Mouse (Mus musculus) limb, embryonic 11.5 days (tissue): Measurements from ENCODE around the gene Clrn3. TPM values are rescaled to one million over a fixed set of nuclear protein-coding genes. Genes with fewer than 3 reads are reported as not detected.

ENCODE experiments used
- ATAC-seq: fragments of 200-750 bp; cut with Nextera tagmentation; 2 replicates; pipeline ENCODE4 v1.8.0; 2017; ENCODE audit warnings: low read depth; ENCODE audit not compliant: insufficient number of reproducible peaks, low FRiP score, low TSS enrichment
- DNase-seq: peaks from one replicate; pipeline ENCODE4 v3.0.0-alpha.2; 2015; ENCODE audit warnings: low spot score
- H3K27ac ChIP-seq: fragments of 300-500 bp; sonication (generic); replicated peaks from 2 replicates; pipeline ENCODE4 v1.5.1; 2014; ENCODE audit warnings: low read depth, mild to moderate bottlenecking, low read length
- H3K27me3 ChIP-seq: fragments of 300-500 bp; sonication (generic); 2 replicates; pipeline ENCODE4 v1.6.1; 2014; ENCODE audit warnings: mild to moderate bottlenecking, low read length, mixed read lengths; ENCODE audit not compliant: control insufficient read depth, insufficient read depth
- H3K36me3 ChIP-seq: fragments of 300-500 bp; sonication (generic); 2 replicates; pipeline ENCODE4 v1.6.1; 2014; ENCODE audit warnings: mild to moderate bottlenecking, low read length, moderate library complexity, mixed read lengths; ENCODE audit not compliant: control insufficient read depth, insufficient read depth
- H3K4me1 ChIP-seq: fragments of 300-500 bp; sonication (generic); 2 replicates; pipeline ENCODE4 v1.6.1; 2014; ENCODE audit warnings: low read length, mixed read lengths; ENCODE audit not compliant: control insufficient read depth, insufficient read depth
- H3K4me2 ChIP-seq: fragments of 300-500 bp; sonication (generic); 2 replicates; pipeline ENCODE4 v1.6.1; 2014; ENCODE audit warnings: low read depth, mild to moderate bottlenecking, moderate library complexity; ENCODE audit not compliant: severe bottlenecking
- H3K4me3 ChIP-seq: fragments of 300-500 bp; sonication (generic); 2 replicates; pipeline ENCODE4 v1.5.1; 2014; ENCODE audit warnings: low read depth, low read length
- H3K9ac ChIP-seq: fragments of 300-500 bp; sonication (generic); 2 replicates; pipeline ENCODE4 v1.6.1; 2014; ENCODE audit warnings: mild to moderate bottlenecking, low read length
- H3K9me3 ChIP-seq: fragments of 300-500 bp; sonication (generic); 2 replicates; pipeline ENCODE4 v1.6.1; 2016; ENCODE audit warnings: low read length; ENCODE audit not compliant: control insufficient read depth
- WGBS: fragments of 180-500 bp; shearing (Covaris S2); extraction: QIAGEN DNeasy Blood & Tissue Kit; methylation state at CpG from one replicate; pipeline ENCODE4 v1.1.7; 2014; 5-methylcytosine and 5-hydroxymethylcytosine counted together
- polyA plus RNA-seq: library from polyadenylated mRNA; unstranded; fragments of >200 nt; fragmentation: Nextera tagmentation; extraction: Ambion mirVana; gene quantifications from 2 replicates; pipeline ENCODE4 v1.2.1, GENCODE M21; 2014

The Clrn3 gene
- polyA plus RNA-seq, 1 experiment from 2014 or later, result not detected

DNA sequence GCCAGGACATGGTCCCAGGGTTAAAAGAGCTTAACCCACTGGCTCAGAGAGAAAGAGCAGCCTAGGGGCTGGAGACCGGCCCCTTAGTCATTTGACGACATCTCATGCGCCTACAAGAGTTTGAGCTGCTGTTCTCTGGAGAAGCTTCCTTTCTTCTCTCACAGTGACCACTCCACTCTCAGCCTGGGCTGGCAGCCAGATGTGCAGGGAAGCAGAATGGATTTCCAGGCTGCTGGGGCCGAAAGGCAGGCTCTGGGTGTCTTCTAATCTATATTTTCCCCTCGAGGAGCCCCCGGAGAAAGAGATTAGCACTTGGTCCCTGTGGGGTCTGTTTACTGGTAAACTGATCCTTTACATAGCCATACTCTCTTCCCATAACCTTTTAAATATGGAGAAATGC is 44.7 kb downstream of the Clrn3 start:
- Histone ChIP-seq H3K27me3 (no peaks in the 10 kb centered on the region), H3K36me3 (no peaks in the 10 kb centered on the region), H3K9me3 (no peaks in the 10 kb centered on the region), H3K4me2 (no peak overlapping the region), H3K9ac (no peak overlapping the region), H3K27ac (no peak overlapping the region), H3K4me3 (no peak overlapping the region), H3K4me1 (peaks cover 7% of the 10 kb centered on the region; the same call in 1 of the 2 replicates)
- 43% methylated on average over 6 of the region's 6 CpGs for WGBS
- no peak for DNase-seq
- no peak for ATAC-seq

DNA sequence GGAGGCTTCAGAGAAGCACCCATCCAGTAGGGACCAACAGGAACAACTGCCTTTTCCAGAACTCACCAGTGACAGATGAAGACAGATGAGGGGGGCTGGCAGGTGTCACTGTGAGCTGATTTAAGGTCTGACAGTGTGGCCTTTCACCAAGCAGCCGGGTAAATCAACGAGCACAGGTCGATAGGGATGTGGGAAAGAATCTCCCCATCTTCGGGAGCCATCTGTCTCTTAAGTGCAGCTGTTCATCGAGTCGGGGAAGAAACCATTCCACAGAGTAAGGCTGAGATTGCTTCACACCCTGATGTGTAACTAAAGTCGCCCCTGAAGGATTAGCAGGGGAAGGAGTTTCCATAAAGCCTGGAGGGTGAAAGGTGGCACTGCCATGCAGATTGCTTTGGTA is 47.3 kb downstream of the Clrn3 start:
- Histone ChIP-seq H3K4me1 (peaks cover 10% of the 10 kb centered on the region; the same call in 1 of the 2 replicates), H3K27ac (no peak overlapping the region), H3K36me3 (no peaks in the 10 kb centered on the region), H3K4me3 (no peak overlapping the region), H3K27me3 (no peaks in the 10 kb centered on the region), H3K4me2 (no peak overlapping the region), H3K9me3 (no peaks in the 10 kb centered on the region), H3K9ac (no peak overlapping the region)
- no peak for DNase-seq
- ATAC-seq, result no peak
- 19% methylated on average over 7 of the region's 7 CpGs for WGBS

DNA sequence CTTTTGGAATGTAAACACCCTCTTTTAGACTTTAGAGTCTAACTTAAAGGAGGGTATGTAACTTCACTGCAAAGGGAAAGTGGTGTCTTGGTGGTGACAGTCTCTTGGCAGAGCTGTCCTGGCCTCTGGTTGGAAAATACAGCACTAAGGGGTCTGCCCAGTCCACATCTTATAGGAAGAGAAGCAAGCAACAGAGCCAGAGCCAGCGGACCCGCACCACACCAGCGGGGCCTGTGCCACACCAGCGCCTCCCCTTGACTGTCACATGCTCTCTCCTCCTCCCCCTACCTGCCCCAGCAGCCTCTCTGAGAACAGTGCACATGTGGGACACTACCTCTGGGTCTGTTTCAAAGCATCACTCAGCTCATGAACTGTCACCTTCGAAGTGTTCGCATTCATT is 48.5 kb downstream of the Clrn3 start:
- Histone ChIP-seq H3K9ac (no peak overlapping the region), H3K27ac (no peak overlapping the region), H3K9me3 (no peaks in the 10 kb centered on the region), H3K36me3 (no peaks in the 10 kb centered on the region), H3K4me2 (no peak overlapping the region), H3K4me3 (no peak overlapping the region), H3K27me3 (no peaks in the 10 kb centered on the region), H3K4me1 (peaks cover 2% of the 10 kb centered on the region; the same call in 1 of the 2 replicates)
- ATAC-seq (no peak; the same call in 1 of the 2 replicates), DNase-seq (no peak)
- 80% methylated on average over 6 of the region's 6 CpGs for WGBS

DNA sequence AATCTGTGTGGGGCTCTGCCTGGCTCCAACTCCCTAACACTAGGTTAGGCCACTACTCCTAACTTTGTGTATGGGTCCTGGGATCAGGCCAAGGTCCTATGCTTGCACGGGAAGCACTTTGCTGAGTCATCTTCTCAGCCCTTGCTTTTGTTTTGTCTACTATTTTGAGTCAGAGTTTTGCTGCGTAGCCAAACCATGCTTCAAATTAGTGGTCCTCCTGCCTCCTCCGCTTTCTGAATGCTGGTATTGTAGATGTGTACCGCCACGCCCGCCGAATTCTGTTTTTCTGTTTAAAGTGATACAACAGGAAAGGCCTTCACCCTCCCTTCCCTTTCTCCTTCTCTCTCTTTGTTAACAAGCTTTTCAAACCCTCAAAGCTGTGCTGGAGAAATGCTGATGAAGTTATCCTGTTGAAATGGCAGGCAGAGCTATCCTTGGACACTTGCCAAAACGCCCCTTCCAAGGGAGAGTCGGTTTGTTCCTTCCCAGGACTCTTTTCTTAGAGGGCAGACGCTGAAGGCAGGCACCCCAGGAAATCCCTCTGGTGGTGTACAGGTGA is 49.1 kb downstream of the Clrn3 start:
- H3K4me2 ChIP-seq, result no peak overlapping the region
- DNase-seq (no peak), ATAC-seq (no peak)
- no peaks in the 10 kb centered on the region for H3K27me3 ChIP-seq
- H3K27ac ChIP-seq, result no peak overlapping the region
- WGBS, result 77% methylated on average over 10 of the region's 10 CpGs
- H3K4me3 ChIP-seq, result no peak overlapping the region
- H3K9me3 ChIP-seq, result no peaks in the 10 kb centered on the region
- peaks cover 2% of the 10 kb centered on the region; the same call in 1 of the 2 replicates for H3K4me1 ChIP-seq
- no peaks in the 10 kb centered on the region for H3K36me3 ChIP-seq
- H3K9ac ChIP-seq, result no peak overlapping the region

DNA sequence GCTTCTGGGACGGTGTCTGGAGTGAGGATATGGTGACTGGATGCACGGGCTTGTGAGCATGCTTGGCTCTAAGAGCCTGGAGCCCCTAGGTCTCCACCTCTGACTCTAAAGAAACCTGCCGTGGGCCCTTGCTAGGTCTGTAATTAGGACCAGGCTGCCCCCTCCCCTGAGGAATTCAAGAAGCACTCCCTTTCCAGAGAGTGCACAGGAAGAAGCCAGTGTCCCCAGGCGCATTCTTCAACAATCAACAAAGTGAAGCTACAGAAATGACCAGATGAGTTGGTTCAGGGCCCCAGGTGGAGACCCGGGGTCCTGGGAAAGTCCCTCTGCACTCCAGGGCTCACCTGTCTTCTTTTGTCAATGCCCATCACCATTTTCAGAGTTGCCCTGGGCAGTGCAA is 51.2 kb downstream of the Clrn3 start:
- no peak for ATAC-seq
- 38% methylated on average over 5 of the region's 5 CpGs for WGBS

DNA sequence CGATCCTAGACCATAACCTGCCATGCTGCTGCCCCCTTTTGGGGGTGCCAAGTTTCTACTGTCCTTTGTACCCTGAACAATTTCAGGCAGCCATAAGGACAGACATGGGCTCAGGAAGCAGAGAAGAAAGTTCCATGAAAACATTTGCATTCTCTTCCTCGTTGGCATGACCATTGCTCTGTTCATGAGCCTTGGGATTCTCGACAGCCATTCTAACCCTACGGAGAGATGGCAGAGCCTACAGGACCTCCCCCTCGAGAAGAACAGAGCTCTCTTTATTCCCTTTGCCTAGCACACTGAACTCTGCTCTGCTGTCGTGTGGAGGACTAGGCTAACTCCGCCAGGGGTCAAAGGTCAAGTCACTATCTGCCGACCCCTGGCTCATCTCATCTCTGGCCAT is 52.5 kb downstream of the Clrn3 start:
- no peak overlapping the region for H3K4me3 ChIP-seq
- ATAC-seq, result no peak
- H3K36me3 ChIP-seq, result no peaks in the 10 kb centered on the region
- H3K4me2 ChIP-seq, result no peak overlapping the region
- H3K9ac ChIP-seq, result no peak overlapping the region
- H3K27ac ChIP-seq, result no peak overlapping the region
- no peaks in the 10 kb centered on the region for H3K27me3 ChIP-seq
- no peaks in the 10 kb centered on the region for H3K9me3 ChIP-seq
- DNase-seq, result no peak
- peaks cover 2% of the 10 kb centered on the region; the same call in 1 of the 2 replicates for H3K4me1 ChIP-seq
- 61% methylated on average over 8 of the region's 8 CpGs for WGBS

More for the DNA sequence above, 51.2 kb downstream of the Clrn3 start:
- Histone ChIP-seq H3K36me3 (no peaks in the 10 kb centered on the region), H3K4me2 (no peak overlapping the region), H3K4me3 (no peak overlapping the region), H3K9me3 (no peaks in the 10 kb centered on the region), H3K27me3 (no peaks in the 10 kb centered on the region), H3K27ac (no peak overlapping the region), H3K9ac (no peak overlapping the region), H3K4me1 (peaks cover 2% of the 10 kb centered on the region; the same call in 1 of the 2 replicates)
- no peak for DNase-seq

DNA sequence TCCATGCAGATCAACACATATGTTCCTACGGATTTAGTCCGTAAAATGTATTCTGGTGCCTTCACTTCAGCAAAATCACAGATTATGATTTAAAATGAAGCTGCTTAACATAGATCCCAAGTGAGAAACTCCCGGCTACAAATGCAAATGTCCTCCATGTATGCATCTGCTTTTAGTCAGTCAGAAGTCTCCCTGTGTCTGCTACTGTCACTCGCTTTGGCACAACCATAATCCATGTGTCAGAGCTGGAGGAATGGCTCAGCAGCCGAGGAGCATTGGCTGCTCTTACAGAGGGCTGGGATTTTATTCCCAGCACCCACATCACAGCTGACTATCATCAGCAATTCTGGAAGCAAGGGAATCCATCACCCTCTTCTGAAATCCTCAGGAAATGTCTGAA is 58.1 kb downstream of the Clrn3 start:
- no peaks in the 10 kb centered on the region for H3K27me3 ChIP-seq
- H3K4me2 ChIP-seq, result no peak overlapping the region
- H3K27ac ChIP-seq, result no peak overlapping the region
- no peaks in the 10 kb centered on the region for H3K36me3 ChIP-seq
- DNase-seq (no peak), ATAC-seq (no peak)
- H3K4me3 ChIP-seq, result no peak overlapping the region
- no peak overlapping the region for H3K9ac ChIP-seq
- WGBS, result 85% methylated on average over 5 of the region's 5 CpGs
- H3K4me1 ChIP-seq, result no peaks in the 10 kb centered on the region
- no peaks in the 10 kb centered on the region for H3K9me3 ChIP-seq

DNA sequence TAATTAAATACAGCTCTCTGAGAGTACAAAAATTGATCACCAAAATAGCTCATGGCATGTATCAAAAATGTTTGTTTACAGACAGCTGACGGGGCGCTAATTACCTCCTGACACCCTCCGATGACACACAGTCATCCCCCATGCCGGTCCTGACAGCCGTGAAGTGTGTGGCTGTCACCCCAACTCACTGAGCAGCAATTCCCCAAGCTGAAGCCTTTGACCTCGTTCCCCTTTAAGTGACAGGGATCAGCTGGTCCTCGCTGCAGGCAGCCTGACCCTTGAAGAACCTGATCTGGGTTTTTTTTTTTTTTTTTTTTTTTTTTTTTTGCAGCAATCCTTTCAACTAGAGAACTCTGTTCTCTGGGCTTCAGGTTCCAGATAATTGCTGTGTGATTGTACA is 59.8 kb downstream of the Clrn3 start:
- ATAC-seq, result no peak
- Histone ChIP-seq H3K4me1 (no peaks in the 10 kb centered on the region), H3K4me2 (no peak overlapping the region), H3K27ac (no peak overlapping the region), H3K4me3 (no peak overlapping the region), H3K27me3 (no peaks in the 10 kb centered on the region), H3K36me3 (no peaks in the 10 kb centered on the region), H3K9ac (no peak overlapping the region), H3K9me3 (no peaks in the 10 kb centered on the region)
- 27% methylated on average over 7 of the region's 7 CpGs for WGBS
- no peak for DNase-seq

DNA sequence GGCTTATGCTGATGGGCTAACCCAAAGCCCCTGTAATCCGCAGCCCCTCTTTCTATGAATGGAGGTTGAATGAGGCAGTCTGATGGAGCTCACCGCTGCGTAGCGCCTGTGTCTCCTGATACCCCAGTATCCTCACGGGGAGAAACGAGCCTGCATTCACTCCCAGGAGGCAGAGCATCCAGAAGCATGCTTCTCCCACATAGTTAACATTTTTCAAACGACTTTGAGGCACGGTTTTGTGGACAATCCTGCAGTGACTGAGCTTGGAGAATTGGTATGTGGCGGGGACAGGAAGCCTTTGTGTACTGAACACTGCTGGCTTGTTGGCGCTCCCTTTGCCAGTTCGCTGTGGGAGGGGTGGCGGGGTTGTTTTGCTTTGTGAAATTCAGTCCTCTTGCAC is 63.2 kb downstream of the Clrn3 start:
- Histone ChIP-seq H3K4me1 (no peaks in the 10 kb centered on the region), H3K4me3 (no peak overlapping the region), H3K36me3 (no peaks in the 10 kb centered on the region), H3K27ac (no peak overlapping the region), H3K4me2 (no peak overlapping the region), H3K9ac (no peak overlapping the region), H3K9me3 (no peaks in the 10 kb centered on the region), H3K27me3 (no peaks in the 10 kb centered on the region)
- DNase-seq, result no peak
- WGBS, result 31% methylated on average over 12 of the region's 12 CpGs
- ATAC-seq, result no peak
